Mouse (Mus musculus): ENCODE measurements around the gene Gm20715.

DNA sequence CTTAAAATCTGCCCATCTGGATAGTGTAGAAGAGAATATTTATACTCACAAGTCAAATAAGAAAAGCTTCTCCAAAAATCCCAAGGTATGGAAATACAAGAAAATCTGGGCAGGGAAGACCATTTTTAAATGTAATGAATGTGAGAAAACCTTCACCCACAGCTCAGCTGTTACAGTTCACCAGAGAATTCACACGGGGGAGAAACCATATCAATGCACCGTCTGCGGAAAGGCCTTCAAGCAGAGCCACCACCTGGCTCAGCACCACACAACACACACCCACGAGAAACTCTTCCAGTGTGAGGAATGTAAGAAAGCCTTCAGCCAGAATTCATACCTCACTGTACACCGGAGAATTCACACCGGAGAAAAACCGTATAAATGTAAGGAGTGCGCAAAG is 31.6 kb upstream of the Gm20715 start:
- TF ChIP-seq CTCF (IDR thresholded peaks at IDR 0.05; ENCODE audit: low read depth, low read length) (no peak), POLR2A (IDR thresholded peaks at IDR 0.05; ENCODE audit: borderline replicate concordance, low read depth, low read length) (no peak)

Measured in bone marrow macrophage, adult 2 months (primary cell).